Mouse (Mus musculus): ENCODE measurements around the gene Rbm47. TPM values are rescaled to one million over a fixed set of nuclear protein-coding genes. Genes with fewer than 3 reads are reported as not detected.

Gene Rbm47
- total RNA-seq, 1 experiment from 2014 or later, result 1.9 TPM

DNA sequence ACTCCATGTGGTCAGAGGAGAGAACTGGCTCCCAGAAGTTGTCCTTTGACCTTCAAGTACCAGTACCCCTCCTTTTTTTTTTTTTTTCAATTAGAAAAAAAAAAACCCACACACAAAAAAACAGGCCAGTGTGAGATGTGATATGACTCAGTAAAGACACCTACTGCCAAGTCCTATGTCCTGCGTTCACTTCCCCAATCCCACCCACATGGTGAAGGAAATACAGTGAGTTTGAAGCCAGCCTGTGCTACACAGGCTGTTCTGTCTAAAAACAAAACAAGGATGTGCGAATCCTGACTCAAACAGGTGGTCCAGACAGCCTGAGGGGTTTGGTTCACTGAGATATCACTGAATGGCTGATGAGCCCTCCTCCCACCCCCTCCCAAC lies 3.8 kb downstream of the Rbm47 start:
- ATAC-seq (replicated peaks in 1 of 2; ENCODE audit: insufficient read depth in 1 of 2, low FRiP score in 2 of 2, low TSS enrichment in 1 of 2, low read depth in 1 of 2, poor library complexity in 2 of 2, severe bottlenecking in 2 of 2), result no peak

DNA sequence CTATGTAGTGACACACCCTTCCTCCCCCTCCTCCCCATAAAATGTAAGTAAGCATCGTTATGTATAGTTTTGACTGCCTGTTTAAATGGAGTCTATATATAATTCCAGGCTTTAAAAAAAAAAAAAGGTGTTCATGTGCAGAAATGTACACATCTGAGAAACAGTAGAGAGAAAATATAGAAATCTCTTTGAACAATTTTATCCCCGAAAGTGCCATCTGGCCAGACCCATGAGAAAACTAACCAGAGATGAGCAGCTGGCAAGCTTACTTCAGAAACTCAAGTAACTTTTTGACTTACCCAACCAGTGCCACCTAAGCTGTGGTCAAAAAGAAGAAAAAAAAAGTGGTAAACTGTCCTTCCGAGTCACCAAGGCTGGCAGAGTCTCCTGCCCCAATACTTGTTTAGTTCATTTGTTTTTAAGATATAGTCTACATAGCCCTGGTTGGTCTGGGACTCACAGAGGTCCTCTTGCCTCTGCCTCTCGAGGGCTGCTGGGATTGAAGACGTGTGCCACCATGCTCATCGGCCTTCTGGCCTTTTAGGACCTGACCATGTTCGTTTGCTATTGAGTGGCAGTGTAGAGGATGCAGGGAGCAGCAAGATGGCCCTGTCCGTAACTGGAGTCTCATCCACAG lies 4.3 kb downstream of the Rbm47 start:
- ATAC-seq (replicated peaks in 1 of 2; ENCODE audit: insufficient read depth in 1 of 2, low FRiP score in 2 of 2, low TSS enrichment in 1 of 2, low read depth in 1 of 2, poor library complexity in 2 of 2, severe bottlenecking in 2 of 2), result no peak

DNA sequence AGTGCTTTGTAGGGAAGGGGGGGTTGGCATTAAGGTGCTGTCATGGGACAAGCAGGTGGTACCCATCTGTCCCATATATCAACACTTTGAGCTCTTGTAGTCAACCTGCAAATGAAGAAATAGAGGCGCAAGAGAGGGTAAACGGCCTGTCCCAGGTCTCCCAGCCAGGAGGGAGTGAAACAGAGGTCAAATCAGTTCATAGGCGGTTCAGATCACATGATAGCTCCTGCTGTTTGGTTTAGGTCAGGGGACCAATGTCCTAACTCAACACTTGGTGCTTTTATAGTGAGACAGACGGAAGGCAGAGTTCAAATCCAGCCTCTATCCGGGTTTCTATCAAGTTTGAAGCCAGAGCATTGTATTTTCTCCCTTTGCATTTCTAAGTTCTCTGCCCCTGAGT lies 6.0 kb downstream of the Rbm47 start:
- no peak for ATAC-seq (replicated peaks in 1 of 2; ENCODE audit: insufficient read depth in 1 of 2, low FRiP score in 2 of 2, low TSS enrichment in 1 of 2, low read depth in 1 of 2, poor library complexity in 2 of 2, severe bottlenecking in 2 of 2)

DNA sequence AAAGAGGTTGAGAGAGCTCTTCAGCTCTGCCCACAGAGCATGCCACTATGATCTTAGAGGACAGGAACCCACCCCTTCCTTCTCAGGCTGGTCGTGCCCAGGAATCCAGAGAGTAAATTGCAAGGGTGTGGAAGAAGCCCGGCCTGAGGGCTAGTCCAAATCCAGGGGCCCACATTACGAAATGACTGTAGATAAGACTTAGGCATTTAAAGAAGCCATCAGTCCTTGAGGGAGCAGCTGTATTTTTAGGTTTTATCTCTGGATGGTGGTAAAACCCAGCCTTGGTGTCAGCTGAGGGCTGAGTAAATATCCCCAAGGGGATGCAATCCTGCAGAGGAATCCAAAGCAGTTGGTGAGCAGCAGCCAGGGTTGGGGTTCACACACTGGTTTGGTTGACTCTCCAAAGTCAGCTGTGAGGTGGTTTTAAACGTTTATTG lies 6.7 kb downstream of the Rbm47 start:
- ATAC-seq (replicated peaks in 1 of 2; ENCODE audit: insufficient read depth in 1 of 2, low FRiP score in 2 of 2, low TSS enrichment in 1 of 2, low read depth in 1 of 2, poor library complexity in 2 of 2, severe bottlenecking in 2 of 2), result no peak

DNA sequence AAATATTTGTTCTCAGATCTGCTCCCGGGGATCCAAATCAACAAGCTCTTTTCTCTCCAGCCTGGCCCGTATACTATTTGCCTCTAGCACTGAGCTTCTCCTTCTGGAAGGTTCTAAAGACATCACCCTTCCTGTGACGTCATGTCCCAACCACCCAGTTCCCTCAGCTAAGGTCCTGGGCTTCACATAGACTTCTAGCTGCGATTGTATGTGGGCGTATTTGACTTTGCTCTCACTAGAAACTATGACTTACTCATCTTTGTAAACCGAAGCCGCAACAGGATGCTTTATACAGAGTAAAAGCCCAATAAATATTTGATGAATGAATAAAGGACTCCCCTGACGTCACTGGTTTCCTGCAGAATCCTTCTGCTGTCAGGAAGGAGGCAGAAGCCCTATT lies 7.2 kb downstream of the Rbm47 start:
- ATAC-seq (replicated peaks in 1 of 2; ENCODE audit: insufficient read depth in 1 of 2, low FRiP score in 2 of 2, low TSS enrichment in 1 of 2, low read depth in 1 of 2, poor library complexity in 2 of 2, severe bottlenecking in 2 of 2), result no peak

DNA sequence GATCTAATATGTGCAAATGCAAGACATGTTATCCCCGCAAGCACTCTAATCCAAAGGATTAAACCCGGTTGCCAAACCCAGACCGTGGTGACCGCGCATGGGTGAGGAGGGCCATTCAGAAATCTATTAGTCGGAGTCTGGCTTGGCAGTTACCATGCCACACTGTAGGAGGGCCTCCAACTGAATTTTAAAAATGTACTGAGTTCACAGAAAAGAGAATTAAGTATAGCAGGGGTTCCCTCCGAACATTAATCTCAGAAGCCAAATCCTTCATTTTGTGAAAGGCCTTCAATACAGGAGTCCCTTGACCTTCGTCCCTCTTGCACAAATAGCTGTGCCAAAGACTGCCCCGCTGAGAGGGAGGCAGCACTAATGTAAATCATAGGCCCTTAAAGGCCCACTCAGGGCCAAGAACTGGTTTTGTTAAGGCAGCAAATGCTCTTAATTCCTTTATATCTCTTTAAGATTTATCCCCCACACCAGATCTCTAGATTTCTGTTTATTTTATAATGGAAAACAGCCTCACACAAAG lies 16.4 kb downstream of the Rbm47 start:
- ATAC-seq (replicated peaks in 1 of 2; ENCODE audit: insufficient read depth in 1 of 2, low FRiP score in 2 of 2, low TSS enrichment in 1 of 2, low read depth in 1 of 2, poor library complexity in 2 of 2, severe bottlenecking in 2 of 2), result no peak

DNA sequence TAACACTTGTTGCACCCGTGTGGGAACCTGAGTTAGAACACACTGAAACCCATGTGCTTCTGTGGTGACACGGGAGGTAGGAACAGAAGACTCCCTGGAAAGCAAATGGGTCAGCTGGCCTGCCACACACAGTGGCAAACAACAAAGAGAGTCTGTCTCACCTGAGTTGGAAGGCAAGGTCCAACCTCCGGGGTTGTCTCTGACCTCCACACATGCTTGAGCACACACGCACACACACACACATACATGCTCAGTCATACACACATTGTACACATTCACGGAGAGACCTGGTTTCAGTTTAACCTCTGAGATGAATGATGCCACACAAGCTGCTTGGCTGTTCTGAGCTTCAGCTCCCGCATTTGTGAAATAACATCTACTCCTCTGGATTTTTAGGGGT lies 18.3 kb downstream of the Rbm47 start:
- ATAC-seq (replicated peaks in 1 of 2; ENCODE audit: insufficient read depth in 1 of 2, low FRiP score in 2 of 2, low TSS enrichment in 1 of 2, low read depth in 1 of 2, poor library complexity in 2 of 2, severe bottlenecking in 2 of 2), result no peak

DNA sequence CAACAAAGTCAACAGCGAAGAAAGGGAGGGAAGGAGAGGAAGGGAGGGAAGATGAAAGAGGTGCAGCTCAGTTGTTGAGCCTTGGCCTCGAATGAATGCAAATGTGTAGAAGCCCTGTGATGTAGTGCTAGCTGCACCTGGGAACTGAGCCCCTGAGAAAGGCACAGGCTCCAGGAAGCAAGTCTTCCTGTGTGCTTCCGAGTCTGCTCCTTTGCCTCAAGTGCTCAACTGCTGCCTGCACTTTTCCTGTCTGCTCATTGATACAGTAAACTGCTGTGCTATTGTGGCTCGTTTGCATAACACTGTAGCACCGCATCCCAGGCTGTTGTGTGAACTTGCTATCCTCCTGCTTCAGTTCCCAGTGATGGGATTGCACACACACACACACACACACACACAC lies 19.4 kb downstream of the Rbm47 start:
- no peak for ATAC-seq (replicated peaks in 1 of 2; ENCODE audit: insufficient read depth in 1 of 2, low FRiP score in 2 of 2, low TSS enrichment in 1 of 2, low read depth in 1 of 2, poor library complexity in 2 of 2, severe bottlenecking in 2 of 2)

DNA sequence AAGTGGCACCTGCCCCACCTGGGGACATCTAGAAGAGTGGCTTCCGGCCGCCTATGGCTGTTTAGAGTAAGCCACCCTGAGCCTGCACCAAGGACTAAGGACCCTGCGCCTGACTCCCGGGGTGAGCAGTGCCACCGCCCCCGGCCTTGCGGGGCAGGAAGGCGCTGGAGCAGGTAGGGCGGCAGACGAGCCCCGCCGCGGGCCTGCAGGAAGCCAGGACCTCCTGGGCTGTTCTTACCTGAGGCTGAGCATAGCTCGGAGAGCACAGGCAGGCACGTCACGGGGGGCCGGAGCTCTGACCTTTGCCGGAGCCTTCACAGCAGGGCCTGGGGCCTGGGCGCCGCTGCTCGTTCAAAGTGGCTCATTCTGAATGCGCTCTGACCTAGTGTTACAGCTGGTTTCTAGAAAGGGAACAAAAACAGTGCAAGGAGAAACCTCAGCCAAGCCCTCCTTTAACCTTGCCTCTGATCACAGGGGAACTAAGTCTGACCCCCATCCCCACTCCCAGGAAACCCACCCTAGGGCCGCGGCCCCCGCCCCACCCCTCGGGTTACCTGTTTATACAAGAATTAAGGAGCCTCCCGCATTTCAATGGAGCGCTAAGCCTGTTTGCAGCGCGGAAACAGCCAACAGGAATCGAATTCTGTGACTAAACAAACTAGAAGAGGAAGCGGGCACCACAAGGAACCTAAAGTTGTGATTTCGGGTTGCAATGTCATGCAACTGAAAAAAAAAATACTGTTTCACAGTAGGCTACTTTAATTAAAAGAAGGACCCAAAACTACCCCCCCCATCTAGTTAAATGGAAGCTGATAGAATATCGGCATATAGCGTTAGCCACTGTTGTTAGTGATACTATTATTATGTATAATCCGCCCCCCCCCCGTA lies 21.4 kb downstream of the Rbm47 start:
- peak; percentile 50 to 51 for ATAC-seq (replicated peaks in 1 of 2; ENCODE audit: insufficient read depth in 1 of 2, low FRiP score in 2 of 2, low TSS enrichment in 1 of 2, low read depth in 1 of 2, poor library complexity in 2 of 2, severe bottlenecking in 2 of 2)

DNA sequence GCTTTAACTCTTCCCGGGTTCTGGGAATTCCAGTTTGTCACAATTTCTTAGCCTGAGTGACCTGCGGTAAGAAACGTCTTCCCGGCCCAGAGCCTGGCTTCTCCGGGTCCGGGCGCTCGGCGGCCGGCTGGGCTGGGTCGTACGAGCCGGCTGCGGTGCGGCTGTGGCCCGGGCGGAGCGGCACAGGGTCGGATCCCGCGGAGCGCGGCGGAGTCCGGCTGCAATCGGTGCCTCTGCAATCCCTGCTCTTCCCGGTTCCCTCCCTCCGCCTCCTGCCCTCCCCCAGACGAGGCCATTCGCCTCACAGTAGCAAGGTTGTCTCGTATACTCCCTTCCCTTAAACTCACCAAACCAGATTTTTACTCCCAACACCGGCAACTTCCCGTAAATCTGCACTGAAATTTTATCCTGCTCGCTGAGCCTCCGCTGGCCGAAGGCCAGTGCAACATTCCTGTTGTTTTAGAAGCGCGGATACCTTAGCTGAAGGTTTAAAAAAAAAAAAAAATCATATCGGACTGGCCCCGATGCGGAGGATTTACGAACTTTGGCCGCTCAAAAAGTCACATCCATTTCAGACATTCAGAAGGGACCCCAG lies 22.1 kb downstream of the Rbm47 start:
- 0 out of 4 replicates have a peak, but pooled peaks of 1 of the 2 experiments have one; percentile 22 for ATAC-seq (replicated peaks in 1 of 2; ENCODE audit: insufficient read depth in 1 of 2, low FRiP score in 2 of 2, low TSS enrichment in 1 of 2, low read depth in 1 of 2, poor library complexity in 2 of 2, severe bottlenecking in 2 of 2)

DNA sequence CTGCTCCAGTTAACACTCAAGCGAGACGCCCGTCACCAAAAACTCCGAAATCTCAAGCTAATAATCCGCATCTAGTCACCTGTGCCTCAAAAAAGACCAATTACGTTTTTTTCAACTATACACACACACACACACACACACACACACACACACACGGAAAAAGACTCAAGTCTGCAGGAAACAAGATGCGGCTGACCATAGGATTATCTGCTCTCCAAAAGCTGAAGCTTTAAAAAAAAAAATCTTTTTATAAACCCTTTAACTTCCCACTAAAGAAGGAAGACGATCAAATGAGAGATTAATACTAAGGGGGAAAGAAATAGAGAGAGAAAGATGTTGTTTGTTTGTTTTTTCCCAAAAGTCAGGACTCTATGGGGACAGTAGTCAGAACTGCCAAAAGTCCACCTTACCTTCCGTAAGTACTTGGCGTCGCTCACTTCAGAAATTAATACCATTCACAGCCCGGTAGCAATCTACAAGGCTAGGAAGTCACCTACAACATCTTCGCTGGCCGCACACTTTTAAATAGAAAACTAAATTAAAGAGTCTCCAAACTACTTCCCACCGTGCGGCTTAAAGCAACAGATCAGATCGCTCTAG lies 22.7 kb downstream of the Rbm47 start:
- no peak for ATAC-seq (replicated peaks in 1 of 2; ENCODE audit: insufficient read depth in 1 of 2, low FRiP score in 2 of 2, low TSS enrichment in 1 of 2, low read depth in 1 of 2, poor library complexity in 2 of 2, severe bottlenecking in 2 of 2)

DNA sequence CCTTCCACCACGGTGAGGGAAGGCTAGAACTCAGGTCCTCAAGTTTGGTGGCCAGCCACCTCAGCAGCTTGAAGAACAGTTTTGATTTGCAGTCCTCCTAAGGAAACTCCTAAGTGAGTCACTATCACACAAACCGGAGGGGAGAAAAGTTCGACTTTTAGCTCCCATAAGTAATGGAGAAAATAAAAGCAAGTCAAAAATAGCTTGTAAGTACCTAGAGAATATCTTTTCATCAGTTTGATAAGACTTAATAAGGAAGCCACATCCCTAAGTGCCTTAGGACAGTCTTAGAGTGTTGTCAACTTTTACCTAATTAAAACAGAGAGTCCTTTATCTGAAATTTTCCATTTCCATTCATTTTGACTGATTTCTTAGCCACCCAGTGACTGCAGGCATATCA lies 23.3 kb downstream of the Rbm47 start:
- no peak for ATAC-seq (replicated peaks in 1 of 2; ENCODE audit: insufficient read depth in 1 of 2, low FRiP score in 2 of 2, low TSS enrichment in 1 of 2, low read depth in 1 of 2, poor library complexity in 2 of 2, severe bottlenecking in 2 of 2)

DNA sequence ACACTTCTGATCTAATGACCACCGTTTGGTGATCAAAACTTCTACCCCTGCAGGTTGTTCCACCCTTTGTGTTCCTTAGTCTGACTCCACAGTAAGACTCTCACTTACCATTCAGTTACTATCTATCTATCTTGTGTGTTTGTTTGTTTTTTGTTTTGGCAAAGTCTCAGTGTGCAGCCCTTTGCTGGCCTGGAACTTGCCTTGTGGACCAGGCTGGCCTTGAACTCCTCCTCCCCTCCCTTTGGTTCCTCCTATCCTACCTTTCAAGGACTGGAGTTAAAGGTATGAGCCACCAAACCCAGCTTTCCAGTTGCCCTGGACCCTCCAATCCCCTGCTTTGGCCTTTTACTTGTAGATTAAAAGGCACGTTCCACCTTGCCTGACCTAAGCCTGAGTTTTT lies 23.8 kb downstream of the Rbm47 start:
- ATAC-seq (replicated peaks in 1 of 2; ENCODE audit: insufficient read depth in 1 of 2, low FRiP score in 2 of 2, low TSS enrichment in 1 of 2, low read depth in 1 of 2, poor library complexity in 2 of 2, severe bottlenecking in 2 of 2), result no peak

DNA sequence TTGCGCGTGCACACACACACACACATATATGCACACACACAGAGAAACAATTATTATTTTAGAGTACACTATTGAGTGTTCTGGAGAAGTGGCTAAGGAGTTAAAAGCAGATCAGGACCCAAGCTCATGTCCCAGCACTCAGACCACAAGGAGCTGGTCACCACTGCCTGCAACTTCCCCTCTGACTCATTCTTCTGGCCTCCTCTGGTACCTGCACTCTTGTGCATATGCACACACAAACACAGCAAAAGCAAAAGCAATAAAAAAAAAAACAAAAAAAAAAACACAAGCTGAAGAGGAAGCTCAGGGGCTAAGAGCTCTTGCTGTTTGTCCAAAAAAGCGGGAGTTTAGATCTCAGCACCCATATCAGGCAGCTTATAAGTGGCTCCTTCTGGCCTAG lies 25.6 kb downstream of the Rbm47 start:
- no peak for ATAC-seq (replicated peaks in 1 of 2; ENCODE audit: insufficient read depth in 1 of 2, low FRiP score in 2 of 2, low TSS enrichment in 1 of 2, low read depth in 1 of 2, poor library complexity in 2 of 2, severe bottlenecking in 2 of 2)

DNA sequence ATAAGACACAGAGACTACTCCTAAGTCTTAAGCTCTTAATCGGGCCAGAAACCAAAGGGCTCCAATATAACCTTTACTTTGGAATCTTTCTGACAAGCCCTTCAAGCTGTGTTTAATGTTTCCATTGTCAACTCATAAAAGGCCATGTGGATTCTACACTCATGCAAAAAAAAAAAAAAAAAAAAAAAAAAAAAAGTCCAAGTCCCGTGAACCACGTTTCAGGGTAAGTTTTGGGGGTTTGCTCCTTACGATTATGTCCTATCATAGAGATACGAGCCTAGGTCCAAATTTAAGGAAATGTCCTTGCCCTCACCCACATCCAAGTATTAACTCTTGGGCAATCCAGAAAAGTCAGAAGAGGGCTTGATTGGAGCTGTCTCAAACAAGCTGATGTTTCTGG lies 27.3 kb downstream of the Rbm47 start:
- ATAC-seq (replicated peaks in 1 of 2; ENCODE audit: insufficient read depth in 1 of 2, low FRiP score in 2 of 2, low TSS enrichment in 1 of 2, low read depth in 1 of 2, poor library complexity in 2 of 2, severe bottlenecking in 2 of 2), result no peak

DNA sequence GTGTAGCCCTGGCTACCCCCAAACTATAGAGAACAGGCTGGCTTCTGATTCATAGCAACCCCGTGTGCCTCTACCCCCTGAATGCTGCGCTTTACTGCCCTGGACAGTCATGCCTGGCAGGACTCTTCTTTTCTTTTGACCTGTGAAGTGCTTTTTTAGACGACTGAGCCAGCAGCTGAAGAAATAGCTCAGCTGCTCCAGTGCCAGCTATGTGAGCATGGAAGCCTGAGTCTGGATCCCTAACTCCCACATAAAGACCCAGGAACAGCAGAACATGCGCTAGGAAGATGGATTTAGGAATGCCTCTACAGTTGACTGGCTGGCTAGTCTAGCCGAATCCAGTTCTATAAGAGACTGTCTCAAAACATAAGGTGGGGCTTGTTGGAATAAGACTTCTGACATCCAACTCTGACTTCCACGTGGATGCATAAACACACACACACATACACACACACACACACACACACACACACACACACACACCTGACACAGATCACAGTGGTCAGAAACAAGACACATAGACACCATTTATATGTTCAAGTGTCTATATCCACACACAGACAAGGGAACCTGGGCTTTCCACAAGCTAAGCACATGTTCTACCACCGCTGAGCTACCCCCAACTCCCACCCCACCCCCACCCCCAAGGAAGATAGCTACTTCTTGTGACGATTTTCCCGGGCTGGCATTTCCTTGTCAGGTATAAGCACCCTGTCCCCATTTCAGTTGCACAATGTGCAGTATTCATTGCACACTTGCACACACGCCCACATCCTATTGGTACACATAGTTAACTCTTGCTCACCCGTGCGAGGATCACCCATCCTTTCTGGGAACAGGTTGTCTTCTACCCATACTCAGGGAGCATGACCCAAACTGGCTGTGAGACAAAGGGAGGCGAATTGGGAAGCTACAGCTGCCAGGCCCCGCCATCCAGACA lies 29.6 kb downstream of the Rbm47 start:
- no peak for ATAC-seq (replicated peaks in 1 of 2; ENCODE audit: insufficient read depth in 1 of 2, low FRiP score in 2 of 2, low TSS enrichment in 1 of 2, low read depth in 1 of 2, poor library complexity in 2 of 2, severe bottlenecking in 2 of 2)

DNA sequence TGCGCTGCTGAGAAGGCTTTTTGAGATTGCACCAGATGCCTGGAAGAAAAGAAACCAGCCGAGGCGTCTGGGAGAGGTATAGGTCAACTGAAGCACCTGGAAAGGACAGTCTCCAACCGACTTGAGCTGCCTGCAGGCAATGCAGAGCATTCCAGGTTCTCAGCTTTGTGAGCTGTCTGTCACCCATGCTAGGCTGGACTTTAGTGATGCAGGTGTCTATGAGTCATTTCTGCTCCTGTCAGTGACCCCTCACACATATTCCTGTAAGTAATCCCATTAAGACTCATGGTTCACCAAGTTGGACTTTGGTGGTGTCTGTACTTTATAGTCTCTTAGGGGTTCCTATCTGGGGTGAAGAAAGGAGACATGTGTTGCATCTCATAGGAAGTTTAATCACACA lies 31.4 kb downstream of the Rbm47 start:
- no peak for ATAC-seq (replicated peaks in 1 of 2; ENCODE audit: insufficient read depth in 1 of 2, low FRiP score in 2 of 2, low TSS enrichment in 1 of 2, low read depth in 1 of 2, poor library complexity in 2 of 2, severe bottlenecking in 2 of 2)
